Mouse (Mus musculus): ENCODE results near the gene Olfr632. TPM values are rescaled to one million over a fixed set of nuclear protein-coding genes. Genes with fewer than 3 reads are reported as not detected.
"Not testable (repeated sequence)": the region's sequence is repeated elsewhere in the genome, so short reads cannot be mapped to it uniquely, and the experiment has no call there.

The Olfr632 gene
- polyA plus RNA-seq (2016; fragmentation: Nextera tagmentation; extraction: Ambion mirVana), result not detected in 2 replicates

GRCm38 (mm10) chr7:103934264-103934663, at the start of gene Olfr632:
Gene Olfr632, plus strand, starts transcription at chr7:103934347.
- WGBS, result 77% methylated on average over 2 of the region's 2 CpGs
- H3K9me3 ChIP-seq (replicated peaks), result no peaks in the 10 kb centered on the region
- no peaks in the 10 kb centered on the region for H3K4me1 ChIP-seq
- H3K4me3 ChIP-seq, result no peak within 1 kb of the TSS
- DNase-seq (ENCODE audit: low spot score), result no peak
- H3K36me3 ChIP-seq, result no peaks in the 10 kb centered on the region
- H3K27ac ChIP-seq, result no peak within 1 kb of the TSS
- no peaks in the 10 kb centered on the region for H3K27me3 ChIP-seq (ENCODE audit: low read depth, poor library complexity, severe bottlenecking)

GRCm38 (mm10) chr7:103886152-103886551, 48.0 kb upstream of the Olfr632 start, which contains the start of gene Olfr66:
Gene Olfr66, minus strand, starts transcription at chr7:103886252.
- no peak within 1 kb of the TSS for H3K4me3 ChIP-seq

GRCm38 (mm10) chr7:103894385-103894784, 39.8 kb upstream of the Olfr632 start, which contains the start of gene Olfr64:
Gene Olfr64, minus strand, starts transcription at chr7:103894485.
- Histone ChIP-seq H3K9me3 (replicated peaks) (no peaks in the 10 kb centered on the region), H3K27me3 (ENCODE audit: low read depth, poor library complexity, severe bottlenecking) (no peaks in the 10 kb centered on the region), H3K27ac (no peak within 1 kb of the TSS), H3K4me3 (no peak within 1 kb of the TSS), H3K4me1 (no peaks in the 10 kb centered on the region), H3K36me3 (no peaks in the 10 kb centered on the region)
- WGBS, result 79% methylated on average over 1 of the region's 1 CpGs
- DNase-seq (ENCODE audit: low spot score), result no peak

More at GRCm38 (mm10) chr7:103886152-103886551, 48.0 kb upstream of the Olfr632 start, which contains the start of gene Olfr66:
- H3K36me3 ChIP-seq, result no peaks in the 10 kb centered on the region
- no peak for DNase-seq (ENCODE audit: low spot score)
- H3K4me1 ChIP-seq, result no peaks in the 10 kb centered on the region
- no peak within 1 kb of the TSS for H3K27ac ChIP-seq
- no peaks in the 10 kb centered on the region for H3K9me3 ChIP-seq (replicated peaks)
- no peaks in the 10 kb centered on the region for H3K27me3 ChIP-seq (ENCODE audit: low read depth, poor library complexity, severe bottlenecking)

GRCm38 (mm10) chr7:103903187-103903586, 31.0 kb upstream of the Olfr632 start, which contains the start of gene Olfr65:
Gene Olfr65, plus strand, starts transcription at chr7:103903487.
- H3K27me3 ChIP-seq (ENCODE audit: low read depth, poor library complexity, severe bottlenecking), result no peaks in the 10 kb centered on the region
- H3K36me3 ChIP-seq, result no peaks in the 10 kb centered on the region
- no peak within 1 kb of the TSS for H3K4me3 ChIP-seq
- no peaks in the 10 kb centered on the region for H3K4me1 ChIP-seq
- H3K27ac ChIP-seq, result no peak within 1 kb of the TSS
- no peaks in the 10 kb centered on the region for H3K9me3 ChIP-seq (replicated peaks)
- 90% methylated on average over 2 of the region's 2 CpGs for WGBS
- no peak for DNase-seq (ENCODE audit: low spot score)

GRCm38 (mm10) chr7:103910047-103910446, 24.1 kb upstream of the Olfr632 start:
- Histone ChIP-seq H3K36me3 (no peaks in the 10 kb centered on the region), H3K27ac (no peak overlapping the region), H3K4me3 (no peak overlapping the region), H3K27me3 (ENCODE audit: low read depth, poor library complexity, severe bottlenecking) (no peaks in the 10 kb centered on the region), H3K9me3 (replicated peaks) (no peaks in the 10 kb centered on the region), H3K4me1 (no peaks in the 10 kb centered on the region)
- no peak for DNase-seq (ENCODE audit: low spot score)
- 35% methylated on average over 3 of the region's 3 CpGs for WGBS

GRCm38 (mm10) chr7:103912969-103913511, 21.1 kb upstream of the Olfr632 start:
- H3K27me3 ChIP-seq (ENCODE audit: low read depth, poor library complexity, severe bottlenecking), result no peaks in the 10 kb centered on the region
- H3K27ac ChIP-seq, result no peak overlapping the region
- whole genome bisulfite sequencing, result 43% methylated on average over 8 of the region's 8 CpGs
- H3K4me3 ChIP-seq, result no peak overlapping the region
- no peaks in the 10 kb centered on the region for H3K9me3 ChIP-seq (replicated peaks)
- H3K4me1 ChIP-seq, result no peaks in the 10 kb centered on the region
- no peak for DNase-seq (ENCODE audit: low spot score)
- no peaks in the 10 kb centered on the region for H3K36me3 ChIP-seq

- no peak for DNase-seq (ENCODE audit: low spot score)
- Histone ChIP-seq H3K27ac (no peak overlapping the region), H3K4me1 (no peaks in the 10 kb centered on the region), H3K36me3 (no peaks in the 10 kb centered on the region), H3K4me3 (no peak overlapping the region), H3K27me3 (ENCODE audit: low read depth, poor library complexity, severe bottlenecking) (no peaks in the 10 kb centered on the region), H3K9me3 (replicated peaks) (no peaks in the 10 kb centered on the region)
Observed at GRCm38 (mm10) chr7:103915338-103915737, 18.8 kb upstream of the Olfr632 start.

- no peak for DNase-seq (ENCODE audit: low spot score)
- no peaks in the 10 kb centered on the region for H3K36me3 ChIP-seq
- no peaks in the 10 kb centered on the region for H3K9me3 ChIP-seq (replicated peaks)
- no peak within 1 kb of the TSS for H3K4me3 ChIP-seq
- no peak within 1 kb of the TSS for H3K27ac ChIP-seq
- no peaks in the 10 kb centered on the region for H3K4me1 ChIP-seq
- no peaks in the 10 kb centered on the region for H3K27me3 ChIP-seq (ENCODE audit: low read depth, poor library complexity, severe bottlenecking)
Observed at GRCm38 (mm10) chr7:103928525-103928924, 5.6 kb upstream of the Olfr632 start, which contains the start of gene Olfr631. Gene Olfr631, plus strand, starts transcription at chr7:103928825.

- Histone ChIP-seq H3K27me3 (ENCODE audit: low read depth, poor library complexity, severe bottlenecking) (no peaks in the 10 kb centered on the region), H3K9me3 (replicated peaks) (no peaks in the 10 kb centered on the region), H3K27ac (no peak overlapping the region), H3K36me3 (no peaks in the 10 kb centered on the region), H3K4me1 (no peaks in the 10 kb centered on the region), H3K4me3 (no peak overlapping the region)
- 26% methylated on average over 2 of the region's 2 CpGs for WGBS
- DNase-seq (ENCODE audit: low spot score), result peak; percentile 75
Observed at GRCm38 (mm10) chr7:103942730-103943129, 8.6 kb downstream of the Olfr632 start.

GRCm38 (mm10) chr7:103944137-103944536, 10.0 kb downstream of the Olfr632 start, which contains the start of gene Olfr633:
Gene Olfr633, plus strand, starts transcription at chr7:103944437.
- no peaks in the 10 kb centered on the region for H3K27me3 ChIP-seq (ENCODE audit: low read depth, poor library complexity, severe bottlenecking)
- H3K4me1 ChIP-seq, result no peaks in the 10 kb centered on the region
- H3K9me3 ChIP-seq (replicated peaks), result no peaks in the 10 kb centered on the region
- DNase-seq (ENCODE audit: low spot score), result no peak
- no peaks in the 10 kb centered on the region for H3K36me3 ChIP-seq
- H3K27ac ChIP-seq, result no peak within 1 kb of the TSS
- H3K4me3 ChIP-seq, result no peak within 1 kb of the TSS

GRCm38 (mm10) chr7:103966873-103967272, 32.7 kb downstream of the Olfr632 start:
- DNase-seq (ENCODE audit: low spot score); H3K27ac ChIP-seq; H3K4me3 ChIP-seq; H3K36me3 ChIP-seq; H3K27me3 ChIP-seq (ENCODE audit: low read depth, poor library complexity, severe bottlenecking); H3K4me1 ChIP-seq; H3K9me3 ChIP-seq (replicated peaks): not testable (repeated sequence)
- WGBS, result 97% methylated on average over 22 of the region's 22 CpGs

GRCm38 (mm10) chr7:103970852-103971251, 36.7 kb downstream of the Olfr632 start, which contains the start of gene Olfr635:
Gene Olfr635, plus strand, starts transcription at chr7:103971152.
- Histone ChIP-seq H3K27ac (no peak within 1 kb of the TSS), H3K27me3 (ENCODE audit: low read depth, poor library complexity, severe bottlenecking) (no peaks in the 10 kb centered on the region), H3K9me3 (replicated peaks) (no peaks in the 10 kb centered on the region), H3K4me3 (no peak within 1 kb of the TSS), H3K36me3 (no peaks in the 10 kb centered on the region), H3K4me1 (no peaks in the 10 kb centered on the region)
- 85% methylated on average over 1 of the region's 1 CpGs for WGBS
- DNase-seq (ENCODE audit: low spot score), result no peak

GRCm38 (mm10) chr7:103971782-103972181, 37.6 kb downstream of the Olfr632 start:
- WGBS, result 67% methylated on average over 1 of the region's 1 CpGs
- Histone ChIP-seq H3K4me3 (no peak overlapping the region), H3K27me3 (ENCODE audit: low read depth, poor library complexity, severe bottlenecking) (no peaks in the 10 kb centered on the region), H3K27ac (no peak overlapping the region), H3K4me1 (no peaks in the 10 kb centered on the region), H3K9me3 (replicated peaks) (no peaks in the 10 kb centered on the region), H3K36me3 (no peaks in the 10 kb centered on the region)
- DNase-seq (ENCODE audit: low spot score), result no peak
